Mouse (Mus musculus) embryonic fibroblast, embryonic 13.5 days (primary cell): Measurements from ENCODE around the gene Ccin.

ENCODE experiments used
- CTCF ChIP-seq: IDR thresholded peaks from 2 replicates; pipeline ENCODE4 v1.5.1; 2011; ENCODE audit warnings: mild to moderate bottlenecking, control low read depth, low read length, moderate library complexity, borderline replicate concordance; ENCODE audit not compliant: insufficient read depth
- POLR2A ChIP-seq: IDR thresholded peaks from 2 replicates; pipeline ENCODE4 v1.6.1; 2011; ENCODE audit warnings: low read depth, mild to moderate bottlenecking, control low read depth, low read length, moderate library complexity

- no peak for TF ChIP-seq CTCF
- no peak for TF ChIP-seq POLR2A
Observed at GRCm38 (mm10) chr4:44016071-44016470, 32.8 kb downstream of the Ccin start.
